Mouse (Mus musculus): ENCODE data around the gene Sh3bp4. TPM values are rescaled to one million over a fixed set of nuclear protein-coding genes. Genes with fewer than 3 reads are reported as not detected.

The Sh3bp4 gene
- polyA plus RNA-seq, 1 experiment = 20.3 TPM

GRCm38 (mm10) chr1:89095642-89096424 is 25.6 kb downstream of the Sh3bp4 start:
- DNase-seq (ENCODE audit: low read depth) = peak; percentile 67
- TF ChIP-seq POLR2A (IDR thresholded peaks at IDR 0.05; ENCODE audit: borderline replicate concordance, extremely low read depth, insufficient read depth, insufficient read length, poor library complexity, severe bottlenecking) = no peak
- TF ChIP-seq CTCF (IDR thresholded peaks at IDR 0.05; ENCODE audit: borderline replicate concordance, extremely low read depth, insufficient read depth, insufficient read length) = no peak

- TF ChIP-seq POLR2A (IDR thresholded peaks at IDR 0.05; ENCODE audit: borderline replicate concordance, extremely low read depth, insufficient read depth, insufficient read length, poor library complexity, severe bottlenecking) (no peak), CTCF (IDR thresholded peaks at IDR 0.05; ENCODE audit: borderline replicate concordance, extremely low read depth, insufficient read depth, insufficient read length) (no peak)
- DNase-seq (ENCODE audit: low read depth) = no peak
These were observed 32.2 kb downstream of the Sh3bp4 start for GRCm38 (mm10) chr1:89102231-89103003.

- no peak for TF ChIP-seq POLR2A (IDR thresholded peaks at IDR 0.05; ENCODE audit: borderline replicate concordance, extremely low read depth, insufficient read depth, insufficient read length, poor library complexity, severe bottlenecking)
- TF ChIP-seq CTCF (IDR thresholded peaks at IDR 0.05; ENCODE audit: borderline replicate concordance, extremely low read depth, insufficient read depth, insufficient read length) = no peak
- DNase-seq (ENCODE audit: low read depth) = no peak
These were observed 32.7 kb downstream of the Sh3bp4 start for GRCm38 (mm10) chr1:89103004-89103263.

- no peak for DNase-seq (ENCODE audit: low read depth)
- TF ChIP-seq CTCF (IDR thresholded peaks at IDR 0.05; ENCODE audit: borderline replicate concordance, extremely low read depth, insufficient read depth, insufficient read length) (no peak), POLR2A (IDR thresholded peaks at IDR 0.05; ENCODE audit: borderline replicate concordance, extremely low read depth, insufficient read depth, insufficient read length, poor library complexity, severe bottlenecking) (no peak)
These were observed 33.3 kb downstream of the Sh3bp4 start for GRCm38 (mm10) chr1:89103505-89103904.

GRCm38 (mm10) chr1:89104066-89104765 is 34.0 kb downstream of the Sh3bp4 start:
- peak; percentile 40 for DNase-seq (ENCODE audit: low read depth)
- TF ChIP-seq POLR2A (IDR thresholded peaks at IDR 0.05; ENCODE audit: borderline replicate concordance, extremely low read depth, insufficient read depth, insufficient read length, poor library complexity, severe bottlenecking) (no peak), CTCF (IDR thresholded peaks at IDR 0.05; ENCODE audit: borderline replicate concordance, extremely low read depth, insufficient read depth, insufficient read length) (no peak)

- no peak for DNase-seq (ENCODE audit: low read depth)
- no peak for TF ChIP-seq CTCF (IDR thresholded peaks at IDR 0.05; ENCODE audit: borderline replicate concordance, extremely low read depth, insufficient read depth, insufficient read length)
- no peak for TF ChIP-seq POLR2A (IDR thresholded peaks at IDR 0.05; ENCODE audit: borderline replicate concordance, extremely low read depth, insufficient read depth, insufficient read length, poor library complexity, severe bottlenecking)
These were observed 35.9 kb downstream of the Sh3bp4 start for GRCm38 (mm10) chr1:89105891-89106830.

GRCm38 (mm10) chr1:89107466-89107865 is 37.3 kb downstream of the Sh3bp4 start:
- no peak for TF ChIP-seq POLR2A (IDR thresholded peaks at IDR 0.05; ENCODE audit: borderline replicate concordance, extremely low read depth, insufficient read depth, insufficient read length, poor library complexity, severe bottlenecking)
- no peak for TF ChIP-seq CTCF (IDR thresholded peaks at IDR 0.05; ENCODE audit: borderline replicate concordance, extremely low read depth, insufficient read depth, insufficient read length)
- no peak for DNase-seq (ENCODE audit: low read depth)

GRCm38 (mm10) chr1:89108340-89108896 is 38.2 kb downstream of the Sh3bp4 start:
- TF ChIP-seq CTCF (IDR thresholded peaks at IDR 0.05; ENCODE audit: borderline replicate concordance, extremely low read depth, insufficient read depth, insufficient read length) (no peak), POLR2A (IDR thresholded peaks at IDR 0.05; ENCODE audit: borderline replicate concordance, extremely low read depth, insufficient read depth, insufficient read length, poor library complexity, severe bottlenecking) (no peak)
- DNase-seq (ENCODE audit: low read depth) = peak; percentile 37

GRCm38 (mm10) chr1:89109767-89110166 is 39.6 kb downstream of the Sh3bp4 start:
- DNase-seq (ENCODE audit: low read depth) = no peak
- TF ChIP-seq POLR2A (IDR thresholded peaks at IDR 0.05; ENCODE audit: borderline replicate concordance, extremely low read depth, insufficient read depth, insufficient read length, poor library complexity, severe bottlenecking) = no peak
- no peak for TF ChIP-seq CTCF (IDR thresholded peaks at IDR 0.05; ENCODE audit: borderline replicate concordance, extremely low read depth, insufficient read depth, insufficient read length)
